Mouse (Mus musculus) ovary, postnatal 10 days (tissue): ENCODE data around the gene Grifin.

Experiments used
- DNase-seq: peaks from one replicate; pipeline ENCODE4 v3.0.0; 2022; ENCODE audit warnings: low spot score

The Grifin gene

GRCm38 (mm10) chr5:140589082-140589774 is 24.4 kb upstream of the Grifin start:
- no peak for DNase-seq

GRCm38 (mm10) chr5:140583732-140584368 is 19.0 kb upstream of the Grifin start:
- DNase-seq: no peak

- no peak for DNase-seq
These were observed 18.3 kb upstream of the Grifin start for GRCm38 (mm10) chr5:140582995-140583731.

GRCm38 (mm10) chr5:140581569-140581968 is 16.7 kb upstream of the Grifin start:
- DNase-seq: no peak

- no peak for DNase-seq
These were observed 14.9 kb upstream of the Grifin start for GRCm38 (mm10) chr5:140579771-140580170.

GRCm38 (mm10) chr5:140579221-140579620 is 14.3 kb upstream of the Grifin start:
- no peak for DNase-seq

GRCm38 (mm10) chr5:140575381-140575866 is 10.6 kb upstream of the Grifin start:
- no peak for DNase-seq

- no peak for DNase-seq
These were observed 7.7 kb upstream of the Grifin start for GRCm38 (mm10) chr5:140572611-140573010.

- DNase-seq: no peak
These were observed 6.8 kb upstream of the Grifin start for GRCm38 (mm10) chr5:140571673-140572072.

GRCm38 (mm10) chr5:140571201-140571600 is 6.3 kb upstream of the Grifin start:
- DNase-seq: no peak

GRCm38 (mm10) chr5:140570223-140570870 is 5.5 kb upstream of the Grifin start:
- DNase-seq: no peak

- no peak for DNase-seq
These were observed 4.2 kb upstream of the Grifin start for GRCm38 (mm10) chr5:140569032-140569595.

- DNase-seq: peak; percentile 29
These were observed 3.6 kb upstream of the Grifin start for GRCm38 (mm10) chr5:140568321-140568970.

- no peak for DNase-seq
These were observed 2.9 kb upstream of the Grifin start for GRCm38 (mm10) chr5:140567751-140568150.

GRCm38 (mm10) chr5:140567321-140567720 is 2.5 kb upstream of the Grifin start:
- no peak for DNase-seq

- no peak for DNase-seq
These were observed 1.4 kb upstream of the Grifin start for GRCm38 (mm10) chr5:140566271-140566670.

- no peak for DNase-seq
These were observed 985 bp upstream of the Grifin start for GRCm38 (mm10) chr5:140565856-140566255.

GRCm38 (mm10) chr5:140565451-140565850 is 580 bp upstream of the Grifin start:
- peak; percentile 55 for DNase-seq

- no peak for DNase-seq
These were observed 2.3 kb downstream of the Grifin start for GRCm38 (mm10) chr5:140562601-140563000.

- DNase-seq: no peak
These were observed 8.0 kb downstream of the Grifin start for GRCm38 (mm10) chr5:140556859-140557258.

GRCm38 (mm10) chr5:140553719-140554118 is 11.2 kb downstream of the Grifin start:
- no peak for DNase-seq
